Mouse (Mus musculus) midbrain, embryonic 13.5 days (tissue): Measurements from ENCODE around the gene Tas2r104. TPM values are rescaled to one million over a fixed set of nuclear protein-coding genes. Genes with fewer than 3 reads are reported as not detected.

Source experiments
- ATAC-seq: fragments of 200-750 bp; cut with Nextera tagmentation; 2 replicates; pipeline ENCODE4 v1.8.0; 2017; ENCODE audit warnings: mild to moderate bottlenecking, moderate TSS enrichment, moderate library complexity
- H3K27ac ChIP-seq: fragments of 300-500 bp; sonication (generic); 2 replicates; pipeline ENCODE4 v1.5.1; 2015; ENCODE audit warnings: inconsistent platforms, mild to moderate bottlenecking, moderate library complexity
- H3K27me3 ChIP-seq: fragments of 300-500 bp; sonication (generic); 2 replicates; pipeline ENCODE4 v1.6.1; 2015; ENCODE audit warnings: mild to moderate bottlenecking, inconsistent platforms
- H3K36me3 ChIP-seq: fragments of 300-500 bp; sonication (generic); 2 replicates; pipeline ENCODE4 v1.6.1; 2015; ENCODE audit warnings: mild to moderate bottlenecking, inconsistent platforms
- H3K4me1 ChIP-seq: fragments of 300-500 bp; sonication (generic); replicated peaks from 2 replicates; pipeline ENCODE4 v1.6.1; 2015; ENCODE audit warnings: inconsistent platforms
- H3K4me2 ChIP-seq: fragments of 300-500 bp; sonication (generic); replicated peaks from 2 replicates; pipeline ENCODE4 v1.6.1; 2015; ENCODE audit warnings: moderate library complexity, mild to moderate bottlenecking, inconsistent platforms
- H3K4me3 ChIP-seq: fragments of 300-500 bp; sonication (generic); replicated peaks from 2 replicates; pipeline ENCODE4 v1.5.1; 2015; ENCODE audit warnings: mild to moderate bottlenecking, inconsistent platforms
- H3K9ac ChIP-seq: fragments of 300-500 bp; sonication (generic); replicated peaks from 2 replicates; pipeline ENCODE4 v1.6.1; 2015; ENCODE audit warnings: mild to moderate bottlenecking, inconsistent platforms
- H3K9me3 ChIP-seq: fragments of 300-500 bp; sonication (generic); 2 replicates; pipeline ENCODE4 v1.6.1; 2016; ENCODE audit warnings: mild to moderate bottlenecking, inconsistent platforms
- WGBS: fragments of 180-500 bp; shearing (Covaris S2); methylation state at CpG from one replicate; pipeline ENCODE4 v1.1.7; 2015; 5-methylcytosine and 5-hydroxymethylcytosine counted together
- polyA plus RNA-seq: library from polyadenylated mRNA; unstranded; fragments of >200 nt; fragmentation: Nextera tagmentation; extraction: Ambion mirVana; gene quantifications from 2 replicates; pipeline ENCODE4 v1.2.1, GENCODE M21; 2015

Tas2r104 gene
- polyA plus RNA-seq: not detected in 2 replicates

GRCm38 (mm10) chr6:131685644-131686043, at the start of gene Tas2r104:
Tas2r104 (minus strand) TSS chr6:131685744.
- Histone ChIP-seq H3K27me3 (no peaks in the 10 kb centered on the region), H3K4me3 (no peak within 1 kb of the TSS), H3K4me1 (no peaks in the 10 kb centered on the region), H3K9me3 (no peaks in the 10 kb centered on the region), H3K4me2 (no peak within 1 kb of the TSS), H3K36me3 (no peaks in the 10 kb centered on the region), H3K9ac (no peak within 1 kb of the TSS), H3K27ac (no peak within 1 kb of the TSS)
- WGBS: 78% methylated on average over 1 of the region's 1 CpGs
- no peak for ATAC-seq

GRCm38 (mm10) chr6:131712803-131713202, 27.3 kb upstream of the Tas2r104 start:
- ATAC-seq: no peak
- H3K4me3 ChIP-seq: no peak overlapping the region
- H3K36me3 ChIP-seq: no peaks in the 10 kb centered on the region
- WGBS: 51% methylated on average over 7 of the region's 7 CpGs
- H3K27me3 ChIP-seq: no peaks in the 10 kb centered on the region
- no peak overlapping the region for H3K4me2 ChIP-seq
- peaks cover 4% of the 10 kb centered on the region; the same call in 1 of the 2 replicates for H3K9me3 ChIP-seq
- no peak overlapping the region for H3K27ac ChIP-seq
- H3K4me1 ChIP-seq: no peaks in the 10 kb centered on the region
- H3K9ac ChIP-seq: no peak overlapping the region

- Histone ChIP-seq H3K4me3 (no peak within 1 kb of the TSS), H3K27me3 (no peaks in the 10 kb centered on the region), H3K9ac (no peak within 1 kb of the TSS), H3K4me1 (no peaks in the 10 kb centered on the region), H3K27ac (no peak within 1 kb of the TSS), H3K36me3 (no peaks in the 10 kb centered on the region), H3K4me2 (no peak within 1 kb of the TSS), H3K9me3 (peaks cover 20% of the 10 kb centered on the region)
- ATAC-seq: no peak
Observed at GRCm38 (mm10) chr6:131689963-131690362, 4.4 kb upstream of the Tas2r104 start, which contains the start of gene Tas2r114. Tas2r114 (minus strand) TSS chr6:131690063.

- Histone ChIP-seq H3K4me3 (no peak within 1 kb of the TSS), H3K9ac (no peak within 1 kb of the TSS), H3K27ac (no peak within 1 kb of the TSS), H3K4me2 (no peak within 1 kb of the TSS), H3K27me3 (no peaks in the 10 kb centered on the region), H3K4me1 (no peaks in the 10 kb centered on the region), H3K36me3 (no peaks in the 10 kb centered on the region), H3K9me3 (peaks cover 8% of the 10 kb centered on the region; the same call in 1 of the 2 replicates)
- ATAC-seq: no peak
- WGBS: 82% methylated on average over 1 of the region's 1 CpGs
Observed at GRCm38 (mm10) chr6:131687395-131687794, 1.9 kb upstream of the Tas2r104 start, which contains the start of gene Tas2r105. Tas2r105 (minus strand) TSS chr6:131687495.

- ATAC-seq: no peak
- H3K9ac ChIP-seq: no peak within 1 kb of the TSS
- H3K4me1 ChIP-seq: no peaks in the 10 kb centered on the region
- H3K36me3 ChIP-seq: no peaks in the 10 kb centered on the region
- H3K27me3 ChIP-seq: no peaks in the 10 kb centered on the region
- 72% methylated on average over 3 of the region's 3 CpGs for WGBS
- H3K9me3 ChIP-seq: no peaks in the 10 kb centered on the region; the same call in 1 of the 2 replicates
- H3K27ac ChIP-seq: no peak within 1 kb of the TSS
- H3K4me3 ChIP-seq: no peak within 1 kb of the TSS
- no peak within 1 kb of the TSS for H3K4me2 ChIP-seq
Observed at GRCm38 (mm10) chr6:131678786-131679185, 6.8 kb downstream of the Tas2r104 start, which contains the start of gene Tas2r106. Tas2r106 (minus strand) TSS chr6:131678886.

GRCm38 (mm10) chr6:131660049-131660448, 25.5 kb downstream of the Tas2r104 start, which contains the start of gene Tas2r107:
Tas2r107 (minus strand) TSS chr6:131660149.
- H3K4me1 ChIP-seq: no peaks in the 10 kb centered on the region
- H3K36me3 ChIP-seq: no peaks in the 10 kb centered on the region
- no peaks in the 10 kb centered on the region for H3K27me3 ChIP-seq
- no peak for ATAC-seq
- H3K9me3 ChIP-seq: peaks cover 20% of the 10 kb centered on the region
- no peak within 1 kb of the TSS for H3K9ac ChIP-seq
- no peak within 1 kb of the TSS for H3K4me3 ChIP-seq
- H3K27ac ChIP-seq: no peak within 1 kb of the TSS
- H3K4me2 ChIP-seq: no peak within 1 kb of the TSS

Other genes starting within 250 kb of the Tas2r104 start
- gene 5430401F13Rik, start 199.3 kb downstream of the Tas2r104 start, polyA plus RNA-seq: not detected in 2 replicates
- not detected in 2 replicates for gene Gm6619, start 199.3 kb downstream of the Tas2r104 start, polyA plus RNA-seq
- not detected in 2 replicates for gene Tas2r130, start 54.8 kb downstream of the Tas2r104 start, polyA plus RNA-seq
- gene Tas2r107, start 25.6 kb downstream of the Tas2r104 start, polyA plus RNA-seq: not detected in 2 replicates
- not detected in 2 replicates for gene Tas2r106, start 6.9 kb downstream of the Tas2r104 start, polyA plus RNA-seq
- not detected in 2 replicates for gene Tas2r105, start 1.8 kb upstream of the Tas2r104 start, polyA plus RNA-seq
- not detected in 2 replicates for gene Tas2r114, start 4.3 kb upstream of the Tas2r104 start, polyA plus RNA-seq